Mouse (Mus musculus) olfactory bulb, adult 2 months (tissue): ENCODE measurements around the gene Spop. TPM values are rescaled to one million over a fixed set of nuclear protein-coding genes. Genes with fewer than 3 reads are reported as not detected.

ENCODE experiments used
- H3K27ac ChIP-seq: fragments of 200-500 bp; 2 replicates; pipeline ENCODE4 v1.5.1; 2012; ENCODE audit warnings: low read depth, low read length; ENCODE audit not compliant: insufficient read depth
- H3K4me1 ChIP-seq: fragments of 200-500 bp; 2 replicates; pipeline ENCODE4 v1.6.1; 2012; ENCODE audit warnings: low read length; ENCODE audit not compliant: control insufficient read depth, insufficient read depth
- H3K4me3 ChIP-seq: fragments of 200-500 bp; 2 replicates; pipeline ENCODE4 v1.5.1; 2012; ENCODE audit warnings: mild to moderate bottlenecking, low read depth, low read length, moderate library complexity; ENCODE audit not compliant: insufficient read depth
- CTCF ChIP-seq: fragments of 200-500 bp; IDR thresholded peaks from 2 replicates; pipeline ENCODE4 v1.5.1; 2012; ENCODE audit warnings: low read depth, mild to moderate bottlenecking, low read length, moderate library complexity; ENCODE audit not compliant: insufficient read depth
- POLR2A ChIP-seq: fragments of 200-500 bp; IDR thresholded peaks from 2 replicates; pipeline ENCODE4 v1.6.1; 2012; ENCODE audit warnings: mild to moderate bottlenecking, low read depth, low read length, moderate library complexity; ENCODE audit not compliant: insufficient read depth
- WGBS: fragments of 180-500 bp; shearing (Covaris S2); methylation state at CpG from one replicate; pipeline ENCODE4 v1.1.7; 2018; 5-methylcytosine and 5-hydroxymethylcytosine counted together
- polyA plus RNA-seq: library from polyadenylated mRNA; stranded (reverse); fragments of >200 nt; gene quantifications from 2 replicates; pipeline ENCODE4 v1.2.4, GENCODE M21; 2012; ENCODE audit warnings: low replicate concordance; ENCODE audit not compliant: missing spikeins, insufficient read depth, insufficient read length

Gene Spop
- polyA plus RNA-seq, 1 experiment: not detected

DNA sequence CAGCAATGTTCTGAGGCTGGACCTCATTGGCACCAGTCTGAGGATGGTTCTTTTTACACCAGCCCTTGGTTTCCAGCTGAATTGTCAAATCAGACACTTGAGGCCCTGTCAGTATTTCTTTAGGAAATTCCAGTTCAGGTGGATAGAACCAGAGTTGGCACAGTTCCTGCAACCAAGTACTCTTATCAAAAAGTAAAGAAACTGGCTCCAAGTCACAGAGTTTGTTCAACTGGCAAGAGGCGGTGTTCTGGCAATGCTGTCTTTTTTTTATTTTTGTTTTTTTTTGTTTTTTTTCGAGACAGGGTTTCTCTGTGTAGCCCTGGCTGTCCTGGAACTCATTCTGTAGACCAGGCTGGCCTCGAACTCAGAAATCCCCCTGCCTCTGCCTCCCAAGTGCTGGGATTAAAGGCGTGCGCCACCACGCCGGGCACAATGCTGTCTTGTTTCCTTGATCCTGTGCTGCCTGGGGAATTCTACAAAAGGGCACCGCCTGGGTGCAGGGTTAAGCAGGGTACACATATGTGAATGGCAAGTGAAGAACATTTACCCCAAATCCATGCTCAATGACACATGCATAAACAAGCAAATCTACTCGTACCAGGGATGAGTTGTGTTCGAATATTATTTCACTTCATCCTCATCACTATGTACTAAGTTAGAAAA lies 4.3 kb upstream of the Spop start:
- Histone ChIP-seq H3K27ac (no peak overlapping the region), H3K4me3 (no peak overlapping the region)
- WGBS: 89% methylated on average over 10 of the region's 10 CpGs

DNA sequence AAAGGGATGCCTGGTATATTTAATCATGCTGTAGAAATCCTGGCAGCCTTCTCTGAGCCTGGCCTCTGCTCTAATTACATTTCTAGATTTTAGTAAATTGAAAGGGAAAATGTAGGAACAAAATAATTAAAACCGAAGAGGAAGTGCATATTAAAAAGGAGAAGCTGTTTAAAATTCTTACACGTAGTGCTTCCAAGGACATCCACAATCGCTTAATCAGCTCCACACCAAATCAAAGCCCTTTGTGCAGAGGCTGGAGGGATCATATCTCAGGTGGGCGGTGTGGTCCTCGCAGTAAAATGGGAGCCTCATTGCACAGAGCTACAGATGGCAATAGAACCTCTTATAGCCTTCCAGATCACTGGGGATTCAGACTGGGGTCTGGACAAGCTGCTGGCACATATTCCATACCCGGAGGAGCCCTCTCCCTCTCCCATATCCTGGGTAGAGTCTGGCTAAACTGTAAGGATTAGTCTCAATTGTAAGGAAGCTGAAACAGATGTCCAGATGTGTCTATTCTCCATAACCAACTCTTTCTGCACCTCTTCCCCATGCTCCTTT lies 2.3 kb upstream of the Spop start:
- Histone ChIP-seq H3K4me3 (no peak overlapping the region), H3K4me1 (peaks cover 4% of the 10 kb centered on the region), H3K27ac (no peak overlapping the region)
- WGBS: 40% methylated on average over 6 of the region's 6 CpGs
- TF ChIP-seq CTCF (no peak), POLR2A (no peak)

More for the DNA sequence above, 4.3 kb upstream of the Spop start:
- TF ChIP-seq CTCF: no peak
- H3K4me1 ChIP-seq: 0 out of 2 replicates have a peak, but pooled peaks cover 2% of the 10 kb centered on the region

DNA sequence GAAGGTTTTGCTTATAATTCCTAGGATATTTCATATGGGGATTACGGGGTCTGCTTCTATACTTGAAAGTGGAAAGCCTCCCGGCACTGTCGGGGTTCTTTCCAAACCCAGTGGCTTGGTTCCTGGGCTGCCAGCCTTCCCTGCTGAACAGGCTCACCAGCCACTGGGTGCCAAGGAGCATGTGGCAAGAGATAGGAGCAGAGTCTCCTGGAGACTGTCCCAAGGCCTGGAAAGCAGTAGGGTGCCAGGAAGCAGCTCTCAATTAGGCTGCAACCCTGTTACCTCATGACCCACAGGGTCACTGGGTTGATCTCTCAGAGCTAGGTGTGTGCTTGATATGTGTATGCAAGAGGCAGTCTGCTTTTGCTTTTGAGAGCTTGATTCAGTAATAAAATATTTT lies 1.3 kb upstream of the Spop start:
- TF ChIP-seq POLR2A (no peak), CTCF (no peak)
- H3K4me3 ChIP-seq: no peak overlapping the region
- peaks cover 4% of the 10 kb centered on the region for H3K4me1 ChIP-seq
- 80% methylated on average over 3 of the region's 3 CpGs for WGBS
- H3K27ac ChIP-seq: no peak overlapping the region

DNA sequence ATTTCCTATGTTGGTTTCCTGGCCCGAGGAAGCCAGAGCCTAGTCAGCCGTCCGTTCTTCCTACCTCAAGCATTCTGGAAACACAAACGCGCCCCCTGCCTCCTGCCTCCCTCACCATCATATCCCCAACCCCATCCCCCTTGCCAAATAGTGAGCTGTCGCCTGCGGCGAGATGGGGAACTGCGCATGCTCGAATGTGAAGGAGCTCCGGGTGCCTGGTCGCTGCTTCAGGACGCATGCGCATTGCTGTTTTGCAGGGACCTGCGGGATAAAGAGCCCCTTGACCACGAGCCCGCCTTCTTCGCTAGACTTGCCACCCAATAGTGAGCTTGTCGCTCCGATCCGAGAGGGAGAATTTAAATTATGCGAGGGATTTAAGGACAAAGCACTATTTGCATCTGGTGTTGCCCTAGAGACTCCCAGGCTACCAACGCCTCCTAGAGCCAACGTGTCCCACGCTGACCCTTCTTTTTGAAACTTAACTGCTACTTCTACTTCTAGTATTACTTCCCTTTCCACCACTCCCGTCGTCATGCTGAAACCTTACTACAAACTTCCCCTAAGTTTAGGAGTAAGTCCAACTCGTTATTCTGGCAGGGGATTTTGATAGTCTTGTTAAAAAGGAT lies 769 bp downstream of the Spop start:
- TF ChIP-seq POLR2A (peak; percentile 29), CTCF (no peak)
- Histone ChIP-seq H3K4me1 (peaks cover 4% of the 10 kb centered on the region), H3K27ac (peak overlapping the region; percentile 93), H3K4me3 (peak overlapping the region; percentile 63)
- under 1% methylated on average over 28 of the region's 28 CpGs for WGBS

DNA sequence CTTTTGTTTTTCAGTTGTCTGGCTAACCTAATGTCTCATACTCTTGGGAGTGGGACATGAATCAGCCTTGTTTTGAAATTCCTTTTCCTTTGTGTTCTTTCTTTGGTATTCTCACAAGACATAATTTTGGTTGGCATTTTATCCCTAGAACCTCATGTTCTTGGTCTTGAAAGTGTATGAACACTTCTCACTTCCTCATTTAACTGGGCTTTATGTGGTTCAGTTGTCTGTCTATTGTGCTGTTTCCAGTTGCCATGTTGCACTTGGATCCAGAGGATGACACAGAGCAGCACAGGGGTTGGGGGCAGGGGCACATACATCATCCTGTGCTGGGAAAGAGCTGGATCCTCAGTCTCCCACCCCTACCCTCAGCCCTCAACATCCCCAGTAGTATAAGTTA lies 2.1 kb downstream of the Spop start:
- Histone ChIP-seq H3K4me1 (peaks cover 4% of the 10 kb centered on the region), H3K4me3 (no peak overlapping the region), H3K27ac (no peak overlapping the region)
- no peak for TF ChIP-seq POLR2A
- TF ChIP-seq CTCF: no peak

DNA sequence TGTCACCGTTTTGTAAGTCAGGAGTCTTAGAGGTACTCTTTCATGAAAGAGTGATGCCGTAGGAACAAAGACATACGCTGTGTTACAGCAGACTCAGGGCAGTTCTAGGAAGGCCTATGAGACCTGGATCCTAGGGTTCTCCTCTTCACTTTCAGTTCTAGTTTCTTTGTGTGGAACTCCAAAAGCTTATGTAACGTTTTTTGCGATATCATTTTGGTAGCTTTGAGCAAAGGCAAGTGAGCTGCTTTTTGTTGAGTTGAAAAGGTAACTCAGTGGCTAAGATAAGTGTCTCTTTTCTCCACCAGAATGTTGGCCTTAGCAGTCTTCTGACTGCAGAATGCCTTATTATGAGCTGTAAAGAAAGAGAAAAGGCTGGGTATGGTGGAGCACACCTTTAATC lies 3.5 kb downstream of the Spop start:
- no peak for TF ChIP-seq POLR2A
- no peak for TF ChIP-seq CTCF
- Histone ChIP-seq H3K27ac (no peak overlapping the region), H3K4me1 (peaks cover 4% of the 10 kb centered on the region), H3K4me3 (no peak overlapping the region)
- WGBS: 72% methylated on average over 5 of the region's 5 CpGs

DNA sequence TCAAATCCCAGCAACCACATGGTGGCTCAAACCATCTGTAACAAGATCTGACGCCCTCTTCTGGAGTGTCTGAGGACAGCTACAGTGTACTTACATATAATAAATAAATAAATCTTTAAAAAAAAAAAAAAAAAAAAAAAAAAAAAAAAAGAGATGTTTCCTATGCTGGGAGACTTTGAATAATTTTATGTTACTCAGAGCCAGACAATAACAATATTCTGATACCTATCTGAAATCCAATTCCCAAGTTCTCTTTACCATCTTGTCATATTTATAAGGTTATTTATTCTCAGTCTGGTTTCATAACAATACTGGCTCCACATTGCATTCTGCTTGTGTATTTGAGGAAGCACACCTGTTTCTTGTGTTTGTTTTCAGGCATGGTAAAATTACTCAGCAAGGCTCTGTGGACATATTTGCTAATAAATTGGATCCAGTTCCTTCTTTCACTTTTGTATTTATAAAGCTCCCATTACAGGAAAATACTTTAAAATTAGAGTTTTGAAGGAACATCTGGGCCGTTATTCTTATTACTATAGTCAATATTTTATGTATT lies 7.1 kb downstream of the Spop start:
- Histone ChIP-seq H3K4me3 (no peak overlapping the region), H3K4me1 (peaks cover 2% of the 10 kb centered on the region), H3K27ac (no peak overlapping the region)
- TF ChIP-seq POLR2A (no peak), CTCF (no peak)
- 69% methylated on average over 2 of the region's 2 CpGs for WGBS

DNA sequence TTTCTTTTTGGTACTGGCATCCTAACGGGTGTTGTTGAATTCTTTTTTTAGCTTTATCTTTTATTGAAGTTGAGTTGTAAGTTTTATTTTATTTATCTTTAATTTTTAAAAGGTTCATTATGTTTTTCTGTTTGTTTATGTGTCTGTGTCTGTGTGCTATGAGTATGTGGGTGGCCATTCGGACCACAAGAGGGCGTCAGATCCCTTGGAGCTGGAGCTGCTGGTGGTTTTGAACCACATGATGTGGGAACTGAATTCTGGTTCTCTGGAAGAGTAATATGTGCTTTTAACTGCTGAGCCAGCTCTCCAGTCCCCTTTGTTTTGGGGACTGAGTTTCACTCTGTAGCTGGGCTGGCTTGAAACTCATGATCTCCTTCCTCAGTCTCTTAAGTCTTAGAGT lies 9.6 kb downstream of the Spop start:
- H3K27ac ChIP-seq: no peak overlapping the region
- TF ChIP-seq CTCF (no peak), POLR2A (no peak)
- no peak overlapping the region for H3K4me3 ChIP-seq
- 74% methylated on average over 3 of the region's 3 CpGs for WGBS
- H3K4me1 ChIP-seq: no peaks in the 10 kb centered on the region

DNA sequence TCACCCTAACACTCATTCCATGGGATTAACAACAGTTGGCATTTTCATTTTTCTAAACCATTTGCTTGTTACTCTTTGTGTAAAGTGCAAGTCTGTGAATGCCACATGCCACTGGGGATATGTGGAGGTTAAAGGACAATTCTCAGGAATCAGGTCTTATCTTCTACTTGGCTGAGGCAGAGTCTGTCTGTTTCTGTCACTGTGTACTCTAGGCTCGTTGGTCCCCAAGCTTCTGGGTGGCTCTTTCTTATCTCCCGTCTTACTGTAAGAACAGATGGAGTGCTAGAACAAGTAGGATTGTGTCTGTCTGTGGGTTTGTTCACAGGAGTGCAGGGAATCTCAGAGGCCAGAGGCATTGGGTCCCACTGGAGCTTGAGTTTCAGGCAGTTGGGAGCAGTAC lies 17.5 kb downstream of the Spop start:
- TF ChIP-seq POLR2A (no peak), CTCF (no peak)
- H3K4me3 ChIP-seq: no peak overlapping the region
- 79% methylated on average over 2 of the region's 2 CpGs for WGBS
- no peaks in the 10 kb centered on the region for H3K4me1 ChIP-seq
- no peak overlapping the region for H3K27ac ChIP-seq
